Mouse (Mus musculus) cerebellum, adult 2 months (tissue): ENCODE measurements around the gene Pprc1. TPM values are rescaled to one million over a fixed set of nuclear protein-coding genes. Genes with fewer than 3 reads are reported as not detected.

ENCODE experiments used
- DNase-seq, 2 experiments: peaks; one replicate each; pipeline ENCODE4 v3.0.0; 2021
- H3K27ac ChIP-seq: fragments of 200-500 bp; 2 replicates; pipeline ENCODE4 v1.5.1; 2012; ENCODE audit warnings: low read length, control low read depth, inconsistent platforms; ENCODE audit not compliant: insufficient read depth
- H3K27me3 ChIP-seq: fragments of 200-500 bp; 2 replicates; pipeline ENCODE4 v1.6.1; 2012; ENCODE audit warnings: inconsistent platforms, mild to moderate bottlenecking, low read length, moderate library complexity; ENCODE audit not compliant: control insufficient read depth, insufficient read depth
- H3K4me1 ChIP-seq: fragments of 200-500 bp; 2 replicates; pipeline ENCODE4 v1.6.1; 2011; ENCODE audit warnings: low read length; ENCODE audit not compliant: control insufficient read depth, insufficient read depth
- H3K4me3 ChIP-seq: fragments of 200-500 bp; replicated peaks from 2 replicates; pipeline ENCODE3; 2011; ENCODE audit warnings: mild to moderate bottlenecking, low read depth, low read length, control low read depth; ENCODE audit not compliant: insufficient read depth
- CTCF ChIP-seq: fragments of 200-500 bp; IDR thresholded peaks from 2 replicates; pipeline ENCODE4 v1.5.1; 2011; ENCODE audit warnings: low read depth, mild to moderate bottlenecking, control low read depth, low read length, moderate library complexity, borderline replicate concordance; ENCODE audit not compliant: insufficient read depth
- POLR2A ChIP-seq: fragments of 200-500 bp; IDR thresholded peaks from 2 replicates; pipeline ENCODE4 v1.6.1; 2011; ENCODE audit warnings: low read length, control low read depth, borderline replicate concordance; ENCODE audit not compliant: insufficient read depth
- WGBS: fragments of 180-500 bp; shearing (Covaris S2); methylation state at CpG from one replicate; pipeline ENCODE4 v1.1.7; 2018; 5-methylcytosine and 5-hydroxymethylcytosine counted together
- polyA plus RNA-seq: library from polyadenylated mRNA; depleted of rRNA; stranded (reverse); fragments of >200 nt; gene quantifications from 2 replicates; pipeline ENCODE4 v1.2.3, GENCODE M21; 2012; rRNA removed

Gene Pprc1
- polyA plus RNA-seq, result 16.9 and 18.1 TPM in 2 replicates

- TF ChIP-seq CTCF, result no peak
- TF ChIP-seq POLR2A, result no peak
- no peaks in the 10 kb centered on the region for H3K27me3 ChIP-seq
- DNase-seq, result peak; percentile 44 to 65
- 1% methylated on average over 32 of the region's 34 CpGs for WGBS
- H3K27ac ChIP-seq, result peak within 1 kb of the TSS; percentile 95
- peaks cover 15% of the 10 kb centered on the region; the same call in 1 of the 2 replicates for H3K4me1 ChIP-seq
- H3K4me3 ChIP-seq, result peak within 1 kb of the TSS; percentile 86
Measured at GRCm38 (mm10) chr19:46044271-46044992, at the start of gene Pprc1. Gene Pprc1, plus strand, starts transcription at chr19:46044886.

GRCm38 (mm10) chr19:45997365-45997764 is 47.3 kb upstream of the Pprc1 start:
- no peaks in the 10 kb centered on the region for H3K4me1 ChIP-seq
- no peaks in the 10 kb centered on the region for H3K27me3 ChIP-seq
- no peak overlapping the region for H3K27ac ChIP-seq
- H3K4me3 ChIP-seq, result peak overlapping the region; percentile 76
- whole genome bisulfite sequencing, result 55% methylated on average over 5 of the region's 5 CpGs
- no peak for DNase-seq
- TF ChIP-seq POLR2A, result no peak
- TF ChIP-seq CTCF, result no peak

- no peaks in the 10 kb centered on the region for H3K4me1 ChIP-seq
- no peaks in the 10 kb centered on the region for H3K27me3 ChIP-seq
- H3K27ac ChIP-seq, result peak within 1 kb of the TSS; percentile 91
- TF ChIP-seq POLR2A (peak; percentile 74; the same call in 1 of the 2 replicates), CTCF (no peak)
- WGBS, result 1% methylated on average over 76 of the region's 76 CpGs
- DNase-seq, result peak; percentile 95 to 96
- H3K4me3 ChIP-seq, result peak within 1 kb of the TSS; percentile 76
Measured at GRCm38 (mm10) chr19:45997785-45998693, 46.6 kb upstream of the Pprc1 start, which contains the start of gene Armh3. Gene Armh3, minus strand, starts transcription at chr19:45998488.

GRCm38 (mm10) chr19:45998694-45999217 is 45.9 kb upstream of the Pprc1 start:
- Histone ChIP-seq H3K27ac (no peak overlapping the region), H3K27me3 (no peaks in the 10 kb centered on the region), H3K4me1 (no peaks in the 10 kb centered on the region), H3K4me3 (peak overlapping the region; percentile 76)
- TF ChIP-seq CTCF, result no peak
- TF ChIP-seq POLR2A, result no peak
- WGBS, result 5% methylated on average over 8 of the region's 8 CpGs
- no peak for DNase-seq

GRCm38 (mm10) chr19:45999378-45999777 is 45.3 kb upstream of the Pprc1 start:
- no peak for TF ChIP-seq CTCF
- TF ChIP-seq POLR2A, result no peak
- Histone ChIP-seq H3K4me1 (0 out of 2 replicates have a peak, but pooled peaks cover 3% of the 10 kb centered on the region), H3K4me3 (no peak overlapping the region), H3K27me3 (no peaks in the 10 kb centered on the region), H3K27ac (no peak overlapping the region)
- no peak for DNase-seq
- WGBS, result 68% methylated on average over 1 of the region's 1 CpGs

- Histone ChIP-seq H3K4me3 (no peak overlapping the region), H3K4me1 (peaks cover 18% of the 10 kb centered on the region), H3K27ac (no peak overlapping the region), H3K27me3 (no peaks in the 10 kb centered on the region)
- no peak for DNase-seq
- TF ChIP-seq POLR2A (no peak), CTCF (no peak)
- WGBS, result 80% methylated on average over 9 of the region's 9 CpGs
Measured at GRCm38 (mm10) chr19:46002279-46002678, 42.4 kb upstream of the Pprc1 start.

GRCm38 (mm10) chr19:46003371-46004226 is 41.1 kb upstream of the Pprc1 start, which contains the start of gene Hps6:
Gene Hps6, plus strand, starts transcription at chr19:46003508.
- peak; percentile 87 to 91 for DNase-seq
- WGBS, result 2% methylated on average over 70 of the region's 70 CpGs
- Histone ChIP-seq H3K27ac (peak within 1 kb of the TSS; percentile 15; the same call in 1 of the 2 replicates), H3K4me3 (peak within 1 kb of the TSS; percentile 69), H3K4me1 (peaks cover 18% of the 10 kb centered on the region), H3K27me3 (no peaks in the 10 kb centered on the region)
- peak; percentile 67 for TF ChIP-seq POLR2A
- TF ChIP-seq CTCF, result no peak
